Mouse (Mus musculus) liver, embryonic 14.5 days (tissue): ENCODE measurements at regions not wholly inside any gene's neighbourhood (a gene's known extent, or its start where the extent isn't known, plus 50 kb on each side); places are given as distances from the start of the nearest gene placed in this dataset.

Experiments used
- CTCF ChIP-seq: IDR thresholded peaks from 2 replicates; pipeline ENCODE4 v1.5.1; 2016; ENCODE audit warnings: antibody characterized with exemption, low read depth, control low read depth
- EP300 ChIP-seq: IDR thresholded peaks from 2 replicates; pipeline ENCODE4 v1.6.1; 2016; ENCODE audit warnings: antibody characterized with exemption, low read depth

DNA sequence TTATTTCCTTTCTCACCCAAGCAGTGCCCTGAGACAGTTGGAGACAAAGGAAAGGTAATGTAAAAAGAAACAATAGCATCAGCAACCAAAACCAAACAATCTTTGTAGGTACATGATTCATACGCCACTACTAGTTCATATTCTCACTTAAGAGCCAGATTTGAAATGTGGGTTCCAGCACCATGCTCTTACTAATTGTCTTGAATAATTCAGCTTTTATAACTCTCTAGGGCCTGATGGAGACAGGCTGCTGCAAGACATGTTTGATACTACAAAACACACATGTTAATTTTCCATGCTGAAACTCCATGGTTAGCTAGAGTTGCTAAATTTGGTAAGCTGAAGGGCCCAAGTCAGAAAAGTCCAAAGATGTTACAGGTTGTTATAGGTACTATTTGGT is 980.4 kb upstream of the Acvr2a start:
- TF ChIP-seq CTCF (no peak), EP300 (no peak)
